Mouse (Mus musculus) gastrocnemius, adult 2 months (tissue): ENCODE measurements around the gene Scimp. TPM values are rescaled to one million over a fixed set of nuclear protein-coding genes. Genes with fewer than 3 reads are reported as not detected.

Source experiments
- DNase-seq: peaks from one replicate; pipeline ENCODE4 v3.0.0; 2022
- H3K27ac ChIP-seq: fragments of 200-600 bp; 2 replicates; pipeline ENCODE4 v1.8.1; 2022; ENCODE audit warnings: mild to moderate bottlenecking
- H3K4me3 ChIP-seq: fragments of 200-600 bp; 2 replicates; pipeline ENCODE4 v1.8.1; 2022; ENCODE audit warnings: mild to moderate bottlenecking, moderate library complexity
- CTCF ChIP-seq: fragments of 200-600 bp; IDR thresholded peaks from 2 replicates; pipeline ENCODE4 v1.8.1; 2022; ENCODE audit warnings: antibody characterized with exemption, mild to moderate bottlenecking, moderate library complexity
- intact Hi-C: fragments of 180-260 bp; cut with DNase I; formaldehyde crosslinking; loops from one replicate; pipeline ENCODE4 v1.15.1; 2025
- total RNA-seq, 2 experiments: library from RNA; stranded (reverse); gene quantifications; 2 replicates each; pipeline ENCODE4 v1.2.3; 2021

Scimp gene
- total RNA-seq, 2 experiments from 2014 or later, result not detected

DNA sequence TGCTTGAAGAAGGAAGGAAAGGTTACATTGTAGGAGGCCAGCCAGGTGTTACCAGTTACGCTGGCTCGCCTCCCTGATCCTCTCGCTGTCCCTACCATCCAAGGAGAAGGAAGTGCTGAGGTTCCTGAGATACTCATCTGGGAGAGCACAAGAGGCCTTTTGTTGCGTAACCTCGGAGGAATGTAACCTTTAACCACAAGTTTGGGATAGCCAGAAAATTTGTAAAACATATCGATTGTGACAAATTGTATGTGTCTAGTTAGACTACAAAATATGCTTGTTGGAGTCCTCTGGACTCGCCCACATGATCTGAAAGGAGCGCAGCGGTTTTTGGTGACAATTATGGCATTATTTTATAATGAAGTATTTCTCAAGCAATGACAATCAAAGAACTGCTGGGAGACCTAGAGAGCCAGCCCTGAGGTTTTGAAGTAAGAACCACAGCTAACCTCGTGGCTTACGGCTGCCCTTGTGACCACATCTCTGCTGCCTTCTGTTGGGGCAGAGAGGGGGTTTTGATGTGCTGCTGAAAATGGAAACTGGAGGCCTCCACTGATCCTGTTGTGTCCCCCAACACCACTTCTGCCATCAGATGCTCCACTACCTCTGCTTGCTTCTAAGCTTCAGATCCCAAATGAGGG lies 16.7 kb upstream of the Scimp start:
- Histone ChIP-seq H3K4me3 (no peak overlapping the region), H3K27ac (no peak overlapping the region)
- TF ChIP-seq CTCF, result no peak
- DNase-seq, result no peak
- intact Hi-C loops, result no loop called here

DNA sequence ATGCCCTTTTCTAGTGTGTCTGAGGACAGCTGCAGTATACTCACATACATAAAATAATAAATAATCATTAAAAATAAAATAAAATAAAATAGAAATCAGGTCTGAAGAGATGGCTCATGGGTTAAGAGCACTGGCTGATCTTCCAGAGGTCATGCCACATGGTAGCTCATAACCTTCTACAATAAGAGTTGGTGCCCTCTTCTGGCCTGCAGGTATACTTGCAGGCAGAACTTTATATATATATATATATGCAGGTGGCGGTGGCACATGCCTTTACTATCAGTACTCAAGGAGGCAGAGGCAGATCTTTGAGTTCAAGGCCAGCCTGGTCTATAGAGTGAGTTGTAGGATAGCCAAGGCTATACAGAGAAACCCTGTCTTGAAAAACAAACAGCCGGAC lies 13.8 kb upstream of the Scimp start:
- intact Hi-C loops, result no loop called here
- peak; percentile 27; the same call in 1 of the 2 replicates for TF ChIP-seq CTCF
- Histone ChIP-seq H3K4me3 (no peak overlapping the region), H3K27ac (no peak overlapping the region)
- DNase-seq, result no peak

DNA sequence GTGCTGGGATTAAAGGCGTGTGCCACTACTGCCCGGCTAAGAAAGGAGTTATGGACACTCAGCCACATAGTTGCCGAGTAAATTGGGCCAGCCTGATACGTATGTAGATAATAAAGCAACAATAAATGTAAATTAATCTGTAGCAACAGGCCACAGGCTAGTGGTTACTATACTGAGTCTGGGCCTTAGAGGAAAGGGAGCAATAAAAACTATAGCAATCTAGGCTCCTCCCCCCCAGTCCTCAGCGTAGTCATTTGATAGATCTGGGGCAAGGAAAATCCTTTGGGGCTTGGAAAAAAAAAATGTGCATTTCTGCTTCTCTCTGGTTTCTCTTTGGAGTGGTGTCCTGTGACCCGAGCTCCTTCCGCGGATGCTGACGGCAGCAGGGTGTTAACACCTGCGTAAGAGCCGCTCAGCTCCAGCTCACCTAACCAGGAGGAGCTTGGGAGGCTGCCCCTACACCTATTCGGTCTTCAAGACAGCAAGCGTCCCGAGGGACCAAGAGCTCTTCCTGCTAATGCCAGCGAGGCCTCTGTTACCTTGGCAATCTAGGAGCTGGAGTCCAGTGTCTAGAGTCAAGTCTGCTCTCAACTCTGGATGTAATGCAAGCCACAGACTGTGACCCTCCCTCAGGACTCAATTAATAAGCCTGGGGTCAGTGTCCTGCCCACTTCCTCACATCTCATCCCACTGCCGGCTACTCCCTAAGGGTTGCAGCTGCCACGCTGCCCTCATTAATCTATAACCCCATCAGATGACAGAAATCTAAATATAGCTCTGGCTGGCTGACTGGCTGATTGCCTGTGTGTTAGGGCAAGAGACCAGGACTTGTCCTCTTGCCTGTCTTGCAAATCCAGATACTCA lies 9.6 kb upstream of the Scimp start:
- TF ChIP-seq CTCF, result no peak
- intact Hi-C loops, result no loop called here
- H3K4me3 ChIP-seq, result peak overlapping the region; percentile 56
- peak overlapping the region; percentile 91 for H3K27ac ChIP-seq
- DNase-seq, result peak; percentile 88

GRCm38 (mm10) chr11:70820120-70820519 lies 7.7 kb upstream of the Scimp start:
- DNase-seq, result no peak
- intact Hi-C loops, result no loop called here
- Histone ChIP-seq H3K4me3 (no peak overlapping the region), H3K27ac (no peak overlapping the region)
- no peak for TF ChIP-seq CTCF

GRCm38 (mm10) chr11:70816770-70817169 lies 4.4 kb upstream of the Scimp start:
- no peak for TF ChIP-seq CTCF
- H3K4me3 ChIP-seq, result no peak overlapping the region
- intact Hi-C loops, result no loop called here
- DNase-seq, result no peak
- H3K27ac ChIP-seq, result no peak overlapping the region

GRCm38 (mm10) chr11:70815498-70816078 lies 3.2 kb upstream of the Scimp start:
- DNase-seq, result no peak
- peak; percentile 87 for TF ChIP-seq CTCF
- intact Hi-C loops, result loop anchor here (1.0 kb wide), 1 partner anchor 36 kb away; no protein-coding TSS in a partner anchor
- no peak overlapping the region for H3K27ac ChIP-seq
- H3K4me3 ChIP-seq, result no peak overlapping the region

GRCm38 (mm10) chr11:70815071-70815470 lies 2.7 kb upstream of the Scimp start:
- intact Hi-C loops, result loop anchor here (1.0 kb wide), 1 partner anchor 36 kb away; no protein-coding TSS in a partner anchor
- no peak overlapping the region for H3K4me3 ChIP-seq
- H3K27ac ChIP-seq, result no peak overlapping the region
- no peak for TF ChIP-seq CTCF
- DNase-seq, result no peak

DNA sequence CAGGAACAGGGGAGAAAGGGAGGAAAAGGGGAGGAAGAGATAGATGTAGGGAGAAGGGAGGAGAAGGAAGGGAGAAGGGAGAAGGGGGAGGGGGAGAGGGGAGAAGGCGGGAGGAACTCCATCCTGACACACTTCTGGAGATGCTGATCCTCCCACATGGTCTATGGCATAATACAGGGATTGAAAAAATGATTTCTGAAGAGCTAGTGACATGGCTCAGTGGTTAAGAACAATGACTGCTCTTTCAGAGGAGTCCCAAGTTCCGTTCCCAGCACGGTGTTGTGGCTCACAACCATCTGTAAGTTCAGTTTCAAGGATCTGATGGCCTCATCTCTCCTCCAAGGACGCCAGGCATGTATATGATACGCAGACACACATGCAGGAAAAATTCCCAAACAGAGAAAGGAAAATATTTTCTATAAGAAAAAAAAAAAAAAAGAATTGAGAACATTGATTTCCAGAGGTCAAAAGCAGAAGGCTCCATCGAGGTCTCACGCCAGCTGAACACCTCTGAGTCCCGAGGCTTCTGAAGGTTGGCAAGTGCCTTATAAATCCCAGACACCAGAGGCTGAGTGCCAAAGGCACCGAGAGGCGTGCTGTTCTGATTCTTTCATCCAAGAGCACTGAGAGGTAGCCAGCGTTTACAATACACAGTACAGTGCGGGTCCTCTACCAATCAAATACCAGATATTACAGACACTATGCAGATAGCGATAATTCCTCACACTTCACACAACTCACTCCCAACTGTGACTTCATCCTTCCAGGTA lies 730 bp downstream of the Scimp start:
- intact Hi-C loops, result no loop called here
- DNase-seq, result no peak
- TF ChIP-seq CTCF, result no peak
- Histone ChIP-seq H3K27ac (no peak overlapping the region), H3K4me3 (no peak overlapping the region)

DNA sequence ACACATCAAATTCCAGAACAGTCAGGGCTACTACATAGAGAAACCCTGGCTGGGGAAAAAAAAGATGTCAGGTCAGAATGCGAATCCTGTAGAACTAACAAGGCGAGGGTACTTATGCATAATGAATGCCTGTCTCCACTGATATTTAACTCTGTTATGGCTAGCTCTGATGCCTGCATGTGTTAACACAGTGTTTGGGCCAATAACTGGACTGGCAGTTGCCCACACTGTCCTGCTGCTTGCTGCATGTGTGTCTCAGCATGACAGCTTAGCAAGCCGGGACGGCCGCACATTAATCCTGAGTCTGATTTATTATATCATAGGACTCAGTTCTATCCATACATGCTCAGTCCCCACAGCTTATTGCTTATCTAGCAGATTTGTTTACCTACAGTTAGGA lies 1.3 kb downstream of the Scimp start:
- intact Hi-C loops, result no loop called here
- H3K4me3 ChIP-seq, result no peak overlapping the region
- DNase-seq, result no peak
- no peak overlapping the region for H3K27ac ChIP-seq
- no peak for TF ChIP-seq CTCF

GRCm38 (mm10) chr11:70809011-70809410 lies 3.4 kb downstream of the Scimp start:
- TF ChIP-seq CTCF, result no peak
- intact Hi-C loops, result no loop called here
- H3K4me3 ChIP-seq, result no peak overlapping the region
- DNase-seq, result no peak
- H3K27ac ChIP-seq, result no peak overlapping the region

GRCm38 (mm10) chr11:70808101-70808500 lies 4.3 kb downstream of the Scimp start:
- intact Hi-C loops, result no loop called here
- TF ChIP-seq CTCF, result no peak
- no peak for DNase-seq
- H3K27ac ChIP-seq, result no peak overlapping the region
- no peak overlapping the region for H3K4me3 ChIP-seq

GRCm38 (mm10) chr11:70807630-70808029 lies 4.8 kb downstream of the Scimp start:
- no peak for TF ChIP-seq CTCF
- no peak for DNase-seq
- H3K4me3 ChIP-seq, result no peak overlapping the region
- no peak overlapping the region for H3K27ac ChIP-seq
- intact Hi-C loops, result no loop called here
